In genomic region chr3:89164506-89165267, GRCm38 (mm10) we compare ENCODE assay signal across 8 mouse cellular contexts. TPM values are rescaled to one million over a fixed set of nuclear protein-coding genes. Genes with fewer than 3 reads are reported as not detected.
A peak's percentile ranks its signal among the peaks of the same experiment; 100 is the strongest.
DNase-seq lines count a peak whose midpoint lies in the region; ATAC-seq and TF ChIP-seq lines count a peak whose summit lies in the region.

TSS of gene Clk2 (plus strand) at chr3:89164795.

- peaks cover 18% of the 10 kb centered on the region for H3K4me1 ChIP-seq in embryonic facial prominence, embryonic 13.5 days
- peaks cover 2% of the 10 kb centered on the region for H3K4me1 ChIP-seq in heart, adult 2 months (ENCODE audit: control insufficient read depth, insufficient read depth, low read length)
- peaks cover 13% of the 10 kb centered on the region for H3K4me1 ChIP-seq in limb, embryonic 14.5 days (ENCODE audit: control insufficient read depth, insufficient read depth, low read length)
- peaks cover 7% of the 10 kb centered on the region; the same call in 1 of the 2 replicates for H3K4me1 ChIP-seq in midbrain, postnatal 0 days (ENCODE audit: insufficient read depth, low read length)

- under 1% methylated on average over 78 of the region's 79 CpGs for WGBS in embryonic facial prominence, embryonic 13.5 days
- WGBS in heart, adult 2 months, result under 1% methylated on average over 73 of the region's 79 CpGs
- WGBS in limb, embryonic 14.5 days, result under 1% methylated on average over 74 of the region's 79 CpGs
- WGBS in midbrain, postnatal 0 days, result under 1% methylated on average over 74 of the region's 79 CpGs

- no peaks in the 10 kb centered on the region for H3K9me3 ChIP-seq in embryonic facial prominence, embryonic 13.5 days
- no peaks in the 10 kb centered on the region for H3K9me3 ChIP-seq in limb, embryonic 14.5 days (ENCODE audit: control insufficient read depth, low read length)
- H3K9me3 ChIP-seq in midbrain, postnatal 0 days (ENCODE audit: low read length), result no peaks in the 10 kb centered on the region

- TF ChIP-seq CTCF in heart, adult 2 months (IDR thresholded peaks at IDR 0.05), result no peak
- TF ChIP-seq CTCF in midbrain, postnatal 0 days (IDR thresholded peaks at IDR 0.05), result no peak

- peak; percentile 93 for ATAC-seq in embryonic facial prominence, embryonic 13.5 days (ENCODE audit: insufficient number of reproducible peaks, insufficient read depth, low FRiP score, low TSS enrichment, low read depth)
- ATAC-seq in limb, embryonic 14.5 days (ENCODE audit: low FRiP score, low read depth), result peak; percentile 97
- peak; percentile 95 for ATAC-seq in midbrain, postnatal 0 days (ENCODE audit: low FRiP score)

- peak; percentile 93 for TF ChIP-seq POLR2A in heart, adult 2 months (IDR thresholded peaks at IDR 0.05; ENCODE audit: insufficient read depth, low read depth, low read length)
- TF ChIP-seq POLR2A in limb, embryonic 14.5 days (IDR thresholded peaks at IDR 0.05; ENCODE audit: borderline replicate concordance, extremely low read depth, insufficient read depth, insufficient read length), result peak; percentile 72; the same call in 1 of the 2 replicates

- intact Hi-C loops in heart, adult 2 months (cut with DNase I), result loop anchor here (2.0 to 10.0 kb wide), 2 partner anchors 50 to 220 kb away; partner anchors contain the start of gene Thbs3

- no peak for TF ChIP-seq EP300 in heart, adult 2 months (IDR thresholded peaks at IDR 0.05; ENCODE audit: insufficient read depth, low read depth, low read length)

- H3K9ac ChIP-seq in embryonic facial prominence, embryonic 13.5 days, result peak within 1 kb of the TSS; percentile 98
- peak within 1 kb of the TSS; percentile 90 for H3K9ac ChIP-seq in heart, adult 2 months (ENCODE audit: low read depth, low read length)
- H3K9ac ChIP-seq in limb, embryonic 14.5 days (ENCODE audit: low read depth, low read length, severe bottlenecking), result peak within 1 kb of the TSS; percentile 96
- H3K9ac ChIP-seq in midbrain, postnatal 0 days (replicated peaks; ENCODE audit: low read length, poor library complexity, severe bottlenecking), result peak within 1 kb of the TSS; percentile 82

- H3K27me3 ChIP-seq in embryonic facial prominence, embryonic 13.5 days, result peaks cover 3% of the 10 kb centered on the region; the same call in 1 of the 2 replicates
- H3K27me3 ChIP-seq in heart, adult 2 months (ENCODE audit: control insufficient read depth, insufficient read depth, low read length), result no peaks in the 10 kb centered on the region
- no peaks in the 10 kb centered on the region for H3K27me3 ChIP-seq in limb, embryonic 14.5 days (ENCODE audit: control insufficient read depth, insufficient read depth, low read length)
- no peaks in the 10 kb centered on the region for H3K27me3 ChIP-seq in midbrain, postnatal 0 days (ENCODE audit: insufficient read depth, low read length)

- H3K36me3 ChIP-seq in embryonic facial prominence, embryonic 13.5 days, result peaks cover 32% of the 10 kb centered on the region
- no peaks in the 10 kb centered on the region; the same call in 1 of the 2 replicates for H3K36me3 ChIP-seq in heart, adult 2 months (ENCODE audit: control insufficient read depth, insufficient read depth, low read length)
- peaks cover 34% of the 10 kb centered on the region for H3K36me3 ChIP-seq in limb, embryonic 14.5 days (ENCODE audit: control insufficient read depth, insufficient read depth, low read length)
- H3K36me3 ChIP-seq in midbrain, postnatal 0 days (ENCODE audit: insufficient read depth, low read length), result peaks cover 27% of the 10 kb centered on the region

- peak; percentile 91 for DNase-seq in 3134 (ENCODE audit: extremely low read depth, insufficient read length, low spot score)
- DNase-seq in adrenal gland, postnatal 36 days, result peak; percentile 97 to 98
- peak; percentile 97 for DNase-seq in heart, adult 2 months
- DNase-seq in kidney, adult 9 months, result peak; percentile 96
- DNase-seq in limb, embryonic 14.5 days (ENCODE audit: low spot score), result peak; percentile 89
- DNase-seq in midbrain, postnatal 0 days (ENCODE audit: low spot score), result peak; percentile 95
- DNase-seq in spleen, postnatal 14 days (ENCODE audit: low spot score in 2 of 2), result peak; percentile 92 to 95

- H3K79me2 ChIP-seq in heart, adult 2 months (replicated peaks; ENCODE audit: control insufficient read depth, insufficient read depth, low read length), result no peaks in the 10 kb centered on the region; the same call in 1 of the 2 replicates

- H3K4me3 ChIP-seq in embryonic facial prominence, embryonic 13.5 days, result peak within 1 kb of the TSS; percentile 86
- peak within 1 kb of the TSS; percentile 68 for H3K4me3 ChIP-seq in heart, adult 2 months
- peak within 1 kb of the TSS; percentile 81 for H3K4me3 ChIP-seq in limb, embryonic 14.5 days (replicated peaks; ENCODE audit: low read length)
- peak within 1 kb of the TSS; percentile 76 for H3K4me3 ChIP-seq in midbrain, postnatal 0 days (ENCODE audit: low read depth, low read length)

- H3K27ac ChIP-seq in embryonic facial prominence, embryonic 13.5 days, result peak within 1 kb of the TSS; percentile 98
- peak within 1 kb of the TSS; percentile 93 for H3K27ac ChIP-seq in heart, adult 2 months
- H3K27ac ChIP-seq in limb, embryonic 14.5 days (replicated peaks; ENCODE audit: low read depth, low read length), result peak within 1 kb of the TSS; percentile 97
- peak within 1 kb of the TSS; percentile 87 for H3K27ac ChIP-seq in midbrain, postnatal 0 days (ENCODE audit: low read depth, low read length)

- peak within 1 kb of the TSS; percentile 81 for H3K4me2 ChIP-seq in embryonic facial prominence, embryonic 13.5 days
- peak within 1 kb of the TSS; percentile 47 for H3K4me2 ChIP-seq in limb, embryonic 14.5 days (replicated peaks; ENCODE audit: low read depth, low read length, severe bottlenecking)
- H3K4me2 ChIP-seq in midbrain, postnatal 0 days (ENCODE audit: low read depth, low read length, poor library complexity, severe bottlenecking), result peak within 1 kb of the TSS; percentile 63

RNA-seq across cellular contexts. Expression of gene Clk2, which starts in this region (rescaled TPM):
- total RNA-seq in adrenal gland, postnatal 36 days (2021), result 10 to 100 TPM; 55.2 to 55.7 TPM
- 39.9 and 41.8 TPM in 2 replicates for polyA plus RNA-seq in embryonic facial prominence, embryonic 13.5 days (2015; fragmentation: Nextera tagmentation; extraction: Ambion mirVana)
- 10 to 100 TPM; 15.4 to 18.9 TPM for total RNA-seq in heart, adult 2 months (2021)
- 26.5 and 40.4 TPM in 2 replicates for polyA plus RNA-seq in heart, adult 2 months (2012; rRNA removed)
- 152 and 155 TPM in 2 replicates for polyA plus RNA-seq in limb, embryonic 14.5 days (2012; rRNA removed)
- 26.5 and 34.2 TPM in 2 replicates for polyA plus RNA-seq in limb, embryonic 14.5 days (2014; fragmentation: Nextera tagmentation; extraction: Ambion mirVana)
- total RNA-seq in midbrain, postnatal 0 days (2014; rRNA removed), result 38.9 and 44.5 TPM in 2 replicates
- polyA plus RNA-seq in midbrain, postnatal 0 days (2015; fragmentation: Nextera tagmentation; extraction: Ambion mirVana), result 12.1 and 12.6 TPM in 2 replicates

Comparison
In these comparisons a context has a peak if more than half of its experiments do, and no peak if none do; other contexts are left out.
1. Peak in every context shown above with its lines: DNase-seq, ATAC-seq, H3K4me3 ChIP-seq and H3K27ac ChIP-seq.